ENCODE assay signal across 8 mouse cellular contexts in the genomic region with DNA sequence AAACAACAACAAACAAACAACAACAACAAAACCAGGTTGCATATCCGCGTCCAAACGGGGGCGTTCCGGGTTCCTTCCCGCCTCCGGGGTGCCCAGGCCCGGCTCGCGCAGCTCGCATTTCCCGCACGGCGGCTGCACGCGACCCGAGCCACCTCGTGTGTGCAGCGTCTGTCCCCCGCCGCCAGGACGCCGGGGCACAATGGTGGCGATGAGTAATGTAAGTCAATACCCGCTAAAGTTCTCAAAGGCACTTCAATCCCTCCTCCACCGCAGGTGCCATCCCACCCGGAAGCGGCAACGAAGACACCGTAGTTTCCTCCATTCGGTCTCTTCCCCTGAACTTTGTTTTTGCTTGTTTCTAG. TPM values are rescaled to one million over a fixed set of nuclear protein-coding genes. Genes with fewer than 3 reads are reported as not detected.
DNase-seq lines count a peak whose midpoint lies in the region; ATAC-seq lines count a peak whose summit lies in the region.

No protein-coding gene starts in this region.

- WGBS in hindbrain, embryonic 16.5 days: under 1% methylated on average over 31 of the region's 31 CpGs
- 0% methylated on average over 31 of the region's 31 CpGs for WGBS in midbrain, embryonic 13.5 days

- H3K4me2 ChIP-seq in hindbrain, embryonic 16.5 days (ENCODE audit: low read length): peak overlapping the region; percentile 56
- peak overlapping the region; percentile 78 for H3K4me2 ChIP-seq in midbrain, embryonic 13.5 days (replicated peaks)

- ATAC-seq in hindbrain, embryonic 16.5 days: peak; percentile 77
- peak; percentile 76 for ATAC-seq in midbrain, embryonic 13.5 days

- no peaks in the 10 kb centered on the region for H3K9me3 ChIP-seq in hindbrain, embryonic 16.5 days (ENCODE audit: control insufficient read depth, low read length)
- no peaks in the 10 kb centered on the region for H3K9me3 ChIP-seq in midbrain, embryonic 13.5 days

- peak overlapping the region; percentile 99 for H3K27ac ChIP-seq in hindbrain, embryonic 16.5 days (ENCODE audit: low read depth, low read length)
- peak overlapping the region; percentile 99 for H3K27ac ChIP-seq in midbrain, embryonic 13.5 days

- peak overlapping the region; percentile 98 for H3K9ac ChIP-seq in hindbrain, embryonic 16.5 days (ENCODE audit: low read depth, low read length)
- peak overlapping the region; percentile 94 for H3K9ac ChIP-seq in midbrain, embryonic 13.5 days (replicated peaks)

- intact Hi-C loops in left cerebral cortex, postnatal 14 days (cut with DNase I): no loop called here

- peak; percentile 75 for DNase-seq in adrenal gland, postnatal 10 days
- DNase-seq in adrenal gland, postnatal 4 days (ENCODE audit: low spot score in 2 of 2): no peak
- peak; percentile 76 to 77 for DNase-seq in spleen, postnatal 10 days (ENCODE audit: low spot score in 2 of 2)
- DNase-seq in spleen, adult 18-20 months: no peak
- DNase-seq in retina, postnatal 1 day: no peak
- DNase-seq in left cerebral cortex, postnatal 14 days (ENCODE audit: low spot score in 2 of 2): no peak

- peaks cover 24% of the 10 kb centered on the region for H3K4me1 ChIP-seq in hindbrain, embryonic 16.5 days (ENCODE audit: control insufficient read depth, insufficient read depth, low read depth, low read length)
- peaks cover 38% of the 10 kb centered on the region for H3K4me1 ChIP-seq in midbrain, embryonic 13.5 days (replicated peaks)

- peak overlapping the region; percentile 95 for H3K4me3 ChIP-seq in hindbrain, embryonic 16.5 days (ENCODE audit: low read length)
- peak overlapping the region; percentile 96 for H3K4me3 ChIP-seq in midbrain, embryonic 13.5 days (replicated peaks)

- no peaks in the 10 kb centered on the region for H3K27me3 ChIP-seq in hindbrain, embryonic 16.5 days (replicated peaks; ENCODE audit: control insufficient read depth, insufficient read depth, low read length)
- H3K27me3 ChIP-seq in midbrain, embryonic 13.5 days: no peaks in the 10 kb centered on the region

- H3K36me3 ChIP-seq in hindbrain, embryonic 16.5 days (ENCODE audit: control insufficient read depth, insufficient read depth, low read length): no peaks in the 10 kb centered on the region
- no peaks in the 10 kb centered on the region for H3K36me3 ChIP-seq in midbrain, embryonic 13.5 days

RNA-seq across cellular contexts. Expression of gene Scaf8, which starts 0.4 kb away (rescaled TPM):
- total RNA-seq in adrenal gland, postnatal 10 days (2021): 10 to 100 TPM; 37.8 to 43.7 TPM
- total RNA-seq in adrenal gland, postnatal 4 days (2021): 10 to 100 TPM; 57.3 to 60.4 TPM
- 11.9 and 15.2 TPM in 2 replicates for polyA plus RNA-seq in hindbrain, embryonic 16.5 days (2015; fragmentation: Nextera tagmentation; extraction: Ambion mirVana)
- 15.4 and 17.0 TPM in 2 replicates for polyA plus RNA-seq in midbrain, embryonic 13.5 days (2015; fragmentation: Nextera tagmentation; extraction: Ambion mirVana)
- total RNA-seq in left cerebral cortex, postnatal 14 days (2021): 10 to 100 TPM; 52.7 to 55.2 TPM

Comparison
In these comparisons a context has a peak if more than half of its experiments do, and no peak if none do; other contexts are left out.
1. DNase-seq: peak in adrenal gland, postnatal 10 days (single experiment) and spleen, postnatal 10 days (2 of 2); none in adrenal gland, postnatal 4 days (0 of 2), spleen, adult 18-20 months (0 of 2), retina, postnatal 1 day (single experiment) and left cerebral cortex, postnatal 14 days (0 of 2).